Mouse (Mus musculus) CD8-positive naive resting alpha-beta T cell, adult 57 days (primary cell): Measurements from ENCODE around the gene Sec63. TPM values are rescaled to one million over a fixed set of nuclear protein-coding genes. Genes with fewer than 3 reads are reported as not detected.

Source experiments
- total RNA-seq: library from RNA; stranded (reverse); gene quantifications from one replicate; pipeline ENCODE4 v1.2.4, GENCODE M21; 2023

Gene Sec63
- total RNA-seq, result 52.9 TPM

GRCm38 (mm10) chr10:42760999-42761900 is at the start of gene Sec63:
Sec63 (plus strand) TSS chr10:42761496.

GRCm38 (mm10) chr10:42860159-42860911 is 99.0 kb downstream of the Sec63 start, which contains the start of gene Scml4:
Scml4 (plus strand) TSS chr10:42860370.

Other genes with a start within 250 kb of the Sec63 start
- gene Nr2e1, start 177.9 kb upstream of the Sec63 start, total RNA-seq, result not detected
- gene Ostm1, start 177.7 kb upstream of the Sec63 start, total RNA-seq, result 30.6 TPM
- 297 TPM for gene Scml4, start 98.9 kb downstream of the Sec63 start, total RNA-seq